Mouse (Mus musculus): ENCODE data around the gene Pfkfb2.

GRCm38 (mm10) chr1:130683905-130684304, 45.1 kb downstream of the Pfkfb2 start:
- no peak for TF ChIP-seq CTCF (IDR thresholded peaks at IDR 0.05; ENCODE audit: low read depth, low read length)
- no peak for TF ChIP-seq EP300 (IDR thresholded peaks at IDR 0.05; ENCODE audit: insufficient read depth, low read depth, low read length)

All from ES-Bruce4 (cell line).